Mouse (Mus musculus) adrenal gland, postnatal 36 days (tissue): ENCODE data around the gene Gm20388. TPM values are rescaled to one million over a fixed set of nuclear protein-coding genes. Genes with fewer than 3 reads are reported as not detected.
A peak's percentile ranks its signal among the peaks of the same experiment; 100 is the strongest.

ENCODE experiments used
- DNase-seq, 2 experiments: peaks; one replicate each; pipeline ENCODE4 v3.0.0; 2021; ENCODE audit warnings: mixed read lengths in 1 of 2
- total RNA-seq, 2 experiments: library from RNA; stranded (reverse); gene quantifications; 2 replicates each; pipeline ENCODE4 v1.2.3; 2021

Gene Gm20388
- total RNA-seq, 2 experiments from 2014 or later, result 2.4 to 7.4 TPM

DNA sequence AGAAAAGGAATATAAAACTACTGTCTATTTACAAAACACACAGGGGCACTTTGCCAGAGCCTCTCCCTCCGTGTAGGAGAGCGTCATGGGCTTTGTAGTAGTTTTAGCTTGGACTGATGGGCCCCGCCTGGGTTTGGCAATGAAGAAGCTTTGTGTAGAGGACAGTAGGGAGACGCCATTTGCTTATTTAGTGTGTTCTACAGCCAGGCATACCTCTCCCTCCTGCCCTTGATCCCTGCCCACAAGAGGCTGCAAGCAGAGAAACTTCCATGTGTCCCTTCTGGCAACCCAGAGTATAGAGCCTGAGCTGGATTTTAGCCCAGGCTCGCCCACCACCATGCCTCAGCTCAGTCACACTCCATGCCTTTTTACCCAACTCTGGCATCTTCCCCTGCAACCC is 4271.1 kb downstream of the Gm20388 start:
- peak in 1 of 2 experiments; percentile 15 for DNase-seq

DNA sequence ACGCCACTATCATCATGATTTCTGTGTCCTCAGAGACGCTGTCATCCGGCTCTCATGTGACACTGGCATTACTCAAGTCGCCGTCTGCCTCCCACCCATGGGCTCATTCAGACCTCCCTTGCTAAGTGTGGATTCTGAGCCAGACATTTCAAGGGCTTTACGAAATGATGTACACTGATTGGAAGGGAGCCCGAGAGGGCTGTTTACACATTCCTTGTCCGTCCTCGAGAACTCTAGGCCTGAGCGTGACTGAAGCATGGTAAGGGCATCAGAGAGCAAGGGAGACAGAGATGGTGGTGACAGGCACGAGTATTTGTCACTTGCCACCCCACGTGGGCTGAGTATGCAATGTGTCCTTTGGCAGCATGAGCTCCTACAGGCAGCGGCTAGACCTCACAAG is 4271.6 kb downstream of the Gm20388 start:
- DNase-seq, result peak; percentile 68 to 79

DNA sequence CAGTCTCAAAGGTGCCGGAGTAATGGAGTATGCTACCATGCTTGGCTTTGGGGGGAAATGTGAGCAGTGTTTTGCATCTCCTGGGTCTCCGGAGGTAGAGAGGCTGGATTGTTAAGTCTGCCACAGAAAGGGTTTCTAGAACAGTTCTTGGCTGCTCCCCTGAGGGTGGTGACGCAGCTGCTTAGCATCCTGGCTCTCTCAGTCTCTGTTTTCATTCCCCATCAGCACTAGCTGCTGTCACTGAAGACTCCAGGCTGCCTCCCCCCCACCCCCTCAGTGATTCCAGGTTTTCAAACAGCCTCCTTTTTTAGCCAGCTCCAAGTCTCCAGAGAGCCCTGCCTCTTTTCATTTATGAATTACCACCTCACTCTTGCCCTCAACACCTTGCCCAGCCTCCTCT is 4273.4 kb downstream of the Gm20388 start:
- no peak for DNase-seq

DNA sequence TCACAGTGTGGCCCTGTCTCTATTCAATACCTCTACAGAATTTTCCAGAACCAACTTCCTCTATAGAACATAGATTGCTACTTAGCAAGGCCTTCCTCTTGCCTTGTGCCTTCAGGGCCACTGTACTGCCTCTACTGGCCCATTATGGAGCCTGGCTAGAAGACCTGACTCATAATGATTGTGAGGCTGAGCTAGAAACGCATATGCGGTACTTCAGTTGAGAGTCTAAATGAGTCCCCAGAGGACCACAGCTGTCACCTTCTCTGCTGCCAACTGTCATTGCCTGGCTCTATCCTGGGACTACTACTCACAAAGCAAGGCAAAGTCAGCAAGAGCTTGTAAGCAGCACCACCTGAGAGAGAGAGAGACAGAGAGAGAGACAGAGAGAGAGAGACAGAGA is 4273.9 kb downstream of the Gm20388 start:
- DNase-seq, result no peak

DNA sequence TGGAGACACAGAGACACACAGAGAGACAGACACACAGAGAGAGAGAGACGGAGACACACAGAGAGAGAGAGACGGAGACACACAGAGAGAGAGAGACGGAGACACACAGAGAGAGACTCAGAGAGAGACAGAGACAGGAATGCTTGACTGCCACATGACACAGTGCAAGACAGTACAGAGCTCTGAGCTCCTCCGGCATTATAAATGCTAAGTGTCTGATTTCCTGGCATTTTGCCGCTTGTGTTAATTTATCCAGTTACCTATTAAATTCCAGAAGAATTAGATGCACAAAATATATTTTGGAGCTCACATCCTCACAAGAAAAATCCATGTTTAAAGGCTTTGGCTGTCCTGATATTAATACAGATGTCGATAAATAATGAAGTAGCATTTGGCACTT is 4274.4 kb downstream of the Gm20388 start:
- DNase-seq, result no peak

DNA sequence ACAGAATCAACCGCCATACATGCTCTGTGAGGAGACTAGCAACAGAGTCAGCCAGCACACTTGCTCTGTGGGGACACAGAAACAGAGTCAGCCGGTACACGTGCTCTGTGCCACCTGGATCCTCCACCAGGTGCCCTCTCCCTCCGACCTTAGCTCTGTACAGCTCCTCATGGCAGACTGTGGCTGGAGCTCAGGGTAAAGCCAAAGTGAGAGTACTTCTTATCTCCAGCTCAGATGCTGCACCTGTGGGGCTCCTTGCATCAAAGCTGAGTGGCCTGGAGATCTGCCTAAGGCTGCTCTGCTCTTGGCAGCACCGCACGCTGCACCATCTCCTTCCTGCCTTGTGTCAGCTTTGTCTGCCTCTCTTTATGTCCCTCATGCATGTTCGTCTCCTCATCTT is 4279.7 kb downstream of the Gm20388 start:
- DNase-seq, result no peak

DNA sequence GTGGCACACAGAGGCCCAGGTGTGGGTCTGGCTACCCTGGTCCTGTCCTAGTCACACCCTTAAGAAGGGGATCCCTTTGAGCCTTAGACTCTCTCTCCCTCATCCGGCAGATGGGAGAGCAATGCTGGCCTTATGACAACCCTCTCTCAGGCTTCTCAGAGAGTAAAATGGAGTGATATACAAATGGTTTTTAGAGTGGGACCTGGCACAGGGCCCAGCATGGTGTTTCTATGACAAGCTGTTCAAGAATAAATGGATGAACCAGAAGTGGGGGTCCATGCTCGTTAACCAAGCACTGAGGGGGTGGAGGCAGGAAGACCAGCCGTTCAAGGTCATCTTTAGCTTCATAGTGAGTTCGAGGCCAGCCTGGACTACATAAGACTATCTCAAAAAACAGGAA is 4281.6 kb downstream of the Gm20388 start:
- no peak for DNase-seq

DNA sequence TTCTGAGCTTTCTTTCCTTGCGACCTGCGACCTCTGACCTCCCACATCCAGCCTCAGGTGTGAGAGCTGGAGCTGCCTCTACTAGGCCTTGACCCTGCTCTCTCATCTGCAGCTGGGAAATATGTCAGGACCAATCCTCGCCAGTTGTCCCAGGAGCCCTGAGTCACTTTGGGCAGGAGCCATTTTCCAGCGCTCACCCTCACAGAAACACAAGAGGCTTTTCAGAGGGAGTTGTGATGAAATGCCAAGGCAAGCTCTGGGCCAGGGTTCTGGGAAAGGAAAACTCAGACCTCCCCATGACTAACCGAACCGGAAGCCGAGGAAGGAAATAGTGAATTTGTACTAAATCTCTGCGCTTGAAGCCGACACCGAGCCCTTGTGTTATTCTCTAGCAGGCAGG is 4282.3 kb downstream of the Gm20388 start:
- peak; percentile 84 to 88 for DNase-seq

DNA sequence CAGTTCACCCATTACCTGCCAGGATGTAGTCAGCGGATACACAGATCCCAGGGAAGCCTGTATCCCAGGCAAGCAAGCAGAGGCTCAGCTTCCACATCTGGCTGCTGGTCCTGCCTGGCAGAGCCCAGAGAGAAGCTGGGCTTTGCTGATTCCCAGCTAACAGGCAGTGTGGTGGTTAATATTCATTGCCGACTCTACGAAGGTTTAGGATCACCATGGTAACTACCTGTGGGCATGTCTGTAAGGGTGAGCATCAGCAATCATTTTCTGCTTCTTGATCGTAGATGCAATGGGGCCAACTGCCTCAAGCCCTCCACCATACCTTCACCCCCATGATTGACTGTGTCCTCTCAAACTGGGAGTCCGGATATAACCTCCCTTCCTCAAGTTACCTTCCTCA is 4283.4 kb downstream of the Gm20388 start:
- no peak for DNase-seq

DNA sequence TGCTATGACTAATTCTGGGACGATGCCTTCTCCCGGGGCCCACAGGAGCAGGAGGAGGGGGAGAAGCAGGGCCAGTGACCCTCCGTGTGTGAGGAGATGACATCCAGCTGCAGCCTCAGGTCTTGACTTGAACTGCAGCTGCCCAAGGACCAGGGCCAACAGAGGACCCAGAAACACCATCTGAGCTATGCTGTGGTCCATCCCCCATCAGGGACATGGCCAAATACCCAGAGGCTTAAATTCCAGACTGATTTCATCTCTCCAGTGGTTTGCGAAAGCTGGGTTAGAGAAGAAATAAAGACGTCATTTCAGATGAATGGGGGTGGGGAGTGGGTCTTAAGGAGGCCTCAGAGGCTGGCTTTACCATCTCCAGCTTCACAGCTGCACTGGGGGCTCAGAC is 4285.6 kb downstream of the Gm20388 start:
- peak in 1 of 2 experiments; percentile 14 for DNase-seq

DNA sequence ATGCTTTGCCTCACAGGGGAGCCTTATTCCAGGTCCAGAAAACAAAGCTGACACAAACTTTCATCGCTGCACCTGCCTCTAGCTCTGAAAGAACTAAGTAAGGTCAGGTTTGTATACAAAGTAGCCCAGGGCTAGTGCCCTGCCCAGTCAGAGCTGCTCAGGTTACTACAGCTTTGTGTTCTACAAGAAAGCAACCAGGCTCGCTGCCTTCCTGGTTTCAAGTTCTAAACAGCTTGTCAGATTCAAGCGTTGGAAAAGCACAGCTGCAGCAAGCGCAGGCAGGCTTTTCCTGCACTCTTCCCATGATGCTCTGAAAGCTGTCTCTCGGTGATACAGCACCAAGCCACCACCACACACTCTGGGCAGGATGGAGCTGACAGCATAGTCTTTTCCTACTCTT is 4286.2 kb downstream of the Gm20388 start:
- no peak for DNase-seq

DNA sequence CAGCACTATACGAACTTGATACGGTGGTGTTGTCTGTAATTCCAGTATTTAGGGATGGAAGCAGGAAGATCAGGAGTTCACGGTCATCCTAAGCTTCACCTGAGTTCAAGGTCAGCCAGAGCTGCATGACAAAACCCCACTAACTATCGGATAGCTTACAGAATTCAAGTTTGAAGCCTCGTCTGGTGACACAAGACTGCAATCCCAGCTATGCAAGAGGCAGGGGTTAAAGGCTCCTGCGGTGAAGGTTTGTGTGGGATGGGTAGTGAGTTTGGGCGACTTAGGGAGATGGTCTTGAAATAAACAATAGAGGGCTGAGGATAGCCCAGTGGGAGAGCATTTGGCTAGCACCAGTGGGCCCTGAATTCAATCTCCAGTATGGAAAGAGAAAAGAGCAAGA is 4287.6 kb downstream of the Gm20388 start:
- DNase-seq, result no peak

DNA sequence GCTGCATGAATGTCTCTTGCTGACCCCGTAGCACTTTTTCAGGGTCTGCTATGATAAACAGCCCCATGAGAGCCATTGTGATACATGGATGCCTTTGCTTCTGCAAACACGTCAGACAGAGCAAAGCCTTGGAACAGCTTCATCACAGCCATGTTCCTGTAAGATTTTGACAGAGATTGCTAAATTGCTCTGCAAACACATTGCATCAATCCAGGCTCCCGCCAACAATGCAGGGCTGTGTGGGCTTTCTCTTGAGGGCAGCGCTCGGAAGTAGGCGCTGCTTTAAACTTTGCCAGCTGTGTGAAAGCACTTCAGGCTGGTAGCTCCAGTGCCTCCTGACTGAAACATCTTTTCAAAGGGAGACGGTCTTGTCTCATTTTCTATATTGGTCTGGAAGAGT is 4289.8 kb downstream of the Gm20388 start:
- DNase-seq, result peak; percentile 22 to 34

DNA sequence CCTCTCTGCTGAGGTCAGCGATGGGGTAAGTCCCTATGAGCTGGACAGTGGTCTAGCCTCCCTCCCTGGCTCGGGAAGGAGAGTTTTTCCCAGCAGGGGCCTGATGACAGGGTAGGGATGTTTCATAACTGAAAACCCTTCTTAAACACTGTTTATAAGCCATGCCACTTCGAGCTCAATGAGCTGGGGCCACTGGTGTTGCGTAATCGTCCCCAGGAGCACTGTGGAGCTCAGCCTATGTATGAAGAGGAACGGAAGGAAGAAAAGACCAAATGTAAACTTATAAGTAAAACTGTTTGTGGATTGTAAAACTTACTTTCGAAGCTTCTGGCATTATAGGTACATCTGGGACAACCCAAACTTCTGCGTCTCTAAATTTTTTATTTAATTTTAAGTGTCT is 4291.1 kb downstream of the Gm20388 start:
- DNase-seq, result no peak

DNA sequence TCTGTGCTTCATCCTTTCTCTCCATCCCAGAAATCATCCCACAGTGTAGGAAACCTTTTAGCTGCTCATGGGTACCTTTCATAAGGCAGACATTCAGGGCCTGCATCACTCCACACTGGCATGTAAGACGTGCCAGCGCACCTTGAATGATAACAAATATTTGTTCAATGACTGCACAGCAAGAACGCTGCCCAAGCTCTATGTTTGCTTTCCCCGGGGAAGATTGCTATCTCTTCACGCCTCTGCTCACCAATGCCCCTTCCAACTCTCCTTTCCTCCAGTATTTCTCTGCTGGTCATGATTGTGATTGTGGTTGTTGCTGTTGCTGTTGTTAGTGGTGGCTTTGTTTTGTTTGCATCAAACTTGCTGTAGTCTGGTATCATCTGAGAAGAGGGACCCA is 4292.3 kb downstream of the Gm20388 start:
- DNase-seq, result no peak

DNA sequence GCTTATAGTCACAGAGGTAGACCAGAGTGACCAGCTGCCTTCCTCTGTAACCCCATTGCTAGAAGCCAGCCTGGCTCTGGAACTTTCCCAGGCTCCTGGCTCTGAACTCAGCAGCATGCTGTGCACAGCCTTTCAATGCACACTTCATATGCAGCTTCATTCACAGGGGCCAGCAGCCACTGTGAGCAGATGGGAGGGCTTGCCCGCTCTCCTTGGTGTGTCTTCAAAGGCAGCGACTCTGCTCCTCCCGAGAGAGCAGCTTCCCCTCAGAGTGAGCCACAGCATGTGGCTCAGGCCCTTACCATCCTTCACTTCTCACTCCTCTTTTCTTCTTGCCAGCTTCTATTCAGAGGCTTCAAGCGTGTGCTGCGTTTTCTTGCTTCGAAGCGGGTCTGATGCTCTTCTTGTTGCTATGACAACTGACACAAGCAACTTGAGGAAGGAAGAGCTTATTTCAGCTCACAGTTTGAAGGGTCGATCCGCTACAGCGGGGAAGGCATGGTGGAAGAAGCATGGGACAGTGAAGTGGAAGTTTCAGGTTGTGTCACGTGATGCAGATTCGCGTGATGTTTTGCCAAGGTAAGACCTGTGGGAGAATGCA is 4293.5 kb downstream of the Gm20388 start:
- no peak for DNase-seq

DNA sequence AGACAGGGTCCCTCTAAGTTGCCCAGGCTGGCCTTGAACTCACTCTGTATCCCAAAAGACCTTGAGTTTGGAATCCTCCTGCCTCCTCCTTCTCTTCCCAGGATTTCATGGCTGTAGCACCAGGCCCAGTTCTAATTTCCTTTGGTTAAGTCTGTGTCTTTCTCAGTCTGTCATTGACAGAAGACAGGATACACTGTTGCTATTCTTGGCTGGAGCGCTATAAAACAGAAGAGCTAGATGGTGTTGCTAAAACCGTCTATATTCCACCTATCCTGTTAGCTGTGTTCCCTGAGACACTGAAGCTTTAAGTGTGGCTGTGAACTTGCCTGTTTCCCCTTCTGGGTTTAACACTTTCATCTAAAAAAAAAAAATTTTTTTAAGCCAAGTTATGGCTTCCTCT is 4301.5 kb downstream of the Gm20388 start:
- DNase-seq, result no peak

DNA sequence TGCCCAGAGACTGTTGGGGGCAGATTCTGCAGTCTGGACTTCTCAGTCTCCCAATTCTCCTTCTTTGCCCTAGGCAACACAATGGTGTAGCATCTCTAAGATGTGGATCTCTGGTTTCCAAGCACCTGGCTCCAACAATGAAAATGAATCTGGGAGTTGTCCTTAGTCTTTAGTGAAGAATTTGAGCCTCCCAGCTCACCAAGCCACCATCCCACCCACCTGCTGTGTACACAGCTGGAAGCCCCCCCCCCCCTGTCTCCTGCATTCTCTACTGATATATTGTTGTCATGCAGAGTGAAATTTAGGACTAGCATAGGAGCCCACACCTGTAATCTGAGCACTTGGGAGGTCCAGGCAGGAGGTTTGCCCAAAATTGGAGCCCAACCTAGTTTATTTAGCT is 4306.3 kb downstream of the Gm20388 start:
- DNase-seq, result no peak

DNA sequence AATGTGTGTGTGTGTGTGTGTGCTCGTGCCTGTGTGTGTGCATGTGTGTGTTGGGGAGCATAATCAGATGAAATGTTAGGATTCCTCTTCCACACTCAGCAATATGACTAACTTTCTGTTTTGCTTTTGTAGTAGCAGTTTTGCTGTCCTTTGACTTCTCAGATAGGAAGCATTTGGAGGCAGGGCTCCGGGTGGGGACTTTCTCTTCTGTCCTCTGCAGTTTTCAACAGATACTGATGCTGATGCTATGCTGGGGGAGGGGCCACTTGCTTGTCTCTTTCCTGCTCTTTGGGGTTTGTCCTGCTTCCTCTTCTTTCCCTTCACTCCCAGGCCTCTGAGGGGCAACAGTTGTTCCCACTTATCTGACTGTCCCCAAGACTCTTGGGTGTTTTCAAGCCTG is 4319.2 kb downstream of the Gm20388 start:
- DNase-seq, result no peak

DNA sequence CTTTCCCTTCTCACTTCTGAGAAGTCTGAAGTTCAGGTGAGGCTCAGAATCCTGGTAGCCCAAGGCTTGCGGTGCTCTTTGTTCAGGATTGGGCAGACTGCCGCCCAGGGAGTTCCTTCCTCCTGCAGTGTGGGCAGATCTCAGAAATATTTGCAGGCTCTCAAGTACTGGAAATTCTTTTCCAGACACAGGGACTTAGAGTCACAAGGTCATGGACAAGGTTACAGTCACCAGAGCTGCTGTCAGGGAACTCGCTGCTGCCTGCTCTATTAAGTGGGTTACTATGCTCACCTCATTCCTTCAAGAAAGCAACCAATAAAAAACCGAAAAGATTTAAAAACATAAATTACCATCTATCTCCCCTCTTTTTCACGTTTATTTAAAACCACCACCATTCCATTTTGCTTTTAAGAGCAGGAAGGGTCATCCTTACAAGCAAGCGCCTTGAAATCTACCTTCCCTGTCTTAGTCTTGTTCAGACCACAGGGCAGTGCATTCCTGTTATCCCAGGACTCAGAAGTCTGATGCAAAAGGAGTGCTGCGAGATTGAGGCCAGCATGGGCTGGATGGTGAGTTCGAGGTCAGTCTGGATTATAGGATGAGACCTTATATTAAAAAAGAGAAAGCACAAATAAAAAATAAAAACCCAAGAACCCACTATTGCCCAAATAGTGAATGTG is 4320.0 kb downstream of the Gm20388 start:
- DNase-seq, result peak in 1 of 2 experiments; percentile 29

DNA sequence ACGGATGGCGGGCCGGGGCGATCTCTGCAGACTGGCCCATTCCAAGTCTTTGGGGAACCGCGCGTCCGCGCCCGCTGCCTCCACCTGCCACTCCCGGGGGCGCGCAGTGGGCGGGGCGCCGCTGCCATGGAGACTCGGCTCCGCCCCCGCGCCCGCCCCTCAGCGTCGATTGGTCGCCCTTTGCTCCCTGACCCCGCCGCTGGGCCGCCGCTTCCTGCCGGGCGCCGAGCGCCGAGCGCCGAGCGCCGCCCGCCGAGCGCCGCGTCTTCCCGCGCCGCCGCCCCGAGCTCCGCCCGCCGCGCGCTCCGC is 4320.5 kb downstream of the Gm20388 start, which contains the start of gene Galnt2:
TSS of gene Galnt2 (plus strand) at position 216 of the 309 bp plus-strand sequence.
- peak; percentile 91 to 95 for DNase-seq

DNA sequence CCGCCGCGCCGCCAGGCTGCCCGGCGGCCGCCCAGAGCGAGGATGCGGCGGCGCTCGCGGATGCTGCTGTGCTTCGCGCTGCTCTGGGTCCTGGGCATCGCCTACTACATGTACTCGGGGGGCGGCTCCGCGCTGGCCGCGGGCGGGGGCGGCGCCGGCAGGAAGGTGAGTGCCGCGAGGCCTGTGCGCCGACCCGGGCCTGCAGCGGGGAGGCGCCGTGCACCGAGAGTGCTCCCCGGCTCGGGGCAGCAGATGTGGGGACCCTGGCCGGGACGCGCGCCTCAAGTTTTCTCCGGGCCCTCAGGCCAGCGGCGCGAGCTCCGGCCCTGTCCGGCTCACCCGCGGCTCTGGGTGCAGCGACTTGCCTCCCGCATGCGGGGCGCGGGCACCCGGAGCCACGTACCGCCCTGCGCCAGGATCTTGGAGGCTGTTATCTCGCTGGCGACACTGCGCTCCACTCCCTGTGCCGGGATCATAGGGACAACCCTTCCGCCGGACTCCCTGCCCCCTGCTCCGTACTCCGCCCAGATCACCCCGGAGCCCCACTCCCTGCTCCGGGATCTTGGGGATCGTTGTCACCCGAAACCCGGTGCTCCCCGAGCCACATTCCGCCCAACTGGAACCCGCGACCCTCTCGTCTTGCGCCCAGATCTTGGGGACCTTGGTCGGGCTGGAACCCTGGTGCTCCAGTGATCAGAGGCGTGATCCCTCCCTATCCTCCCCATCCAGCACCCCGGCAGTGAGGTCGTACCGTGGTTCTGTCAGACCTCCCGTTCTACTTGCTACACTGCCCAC is 4321.0 kb downstream of the Gm20388 start:
- DNase-seq, result peak; percentile 40 to 55

DNA sequence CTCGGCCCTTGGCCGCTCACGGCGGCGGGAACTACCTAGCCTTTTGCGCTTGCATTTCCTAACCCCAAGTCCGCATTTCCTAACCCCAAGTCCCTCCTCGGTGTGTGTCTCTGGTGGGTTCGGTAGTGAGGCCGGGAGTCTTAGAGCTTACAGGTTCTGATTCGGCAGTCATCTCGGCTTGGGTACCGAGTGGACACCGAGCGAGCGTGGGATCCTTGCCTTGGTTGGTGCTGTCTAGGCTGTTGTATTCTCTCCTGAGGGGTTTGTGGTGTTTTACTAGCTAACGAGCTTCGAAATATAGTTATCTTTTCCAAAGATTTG is 4321.6 kb downstream of the Gm20388 start:
- DNase-seq, result no peak

DNA sequence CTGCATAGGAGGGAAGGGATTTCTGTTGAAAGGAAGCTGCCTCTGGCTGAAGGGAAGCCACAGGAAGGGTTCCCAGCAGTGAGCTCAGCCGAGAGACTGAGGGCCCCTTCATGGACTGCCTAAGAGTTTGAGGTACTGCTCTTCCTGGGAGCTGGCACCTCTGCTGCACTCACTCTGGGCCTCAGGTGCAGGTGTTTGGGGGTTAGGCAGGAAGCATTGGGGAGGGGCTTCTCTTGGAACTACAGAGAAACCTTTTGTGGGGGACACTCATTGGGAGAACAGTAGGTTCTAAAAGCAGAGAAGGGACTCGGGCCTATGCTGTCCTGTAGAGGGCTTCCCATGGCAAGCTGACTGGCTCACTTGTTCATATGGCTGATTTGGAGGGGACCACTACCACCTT is 4323.9 kb downstream of the Gm20388 start:
- DNase-seq, result no peak
